Mouse (Mus musculus) forebrain, embryonic 11.5 days (tissue): ENCODE measurements around the gene Ptprq. TPM values are rescaled to one million over a fixed set of nuclear protein-coding genes. Genes with fewer than 3 reads are reported as not detected.

ENCODE experiments used
- microRNA-seq: library from miRNA; unstranded; fragments of <30 nt; microRNA quantifications from one replicate; pipeline ENCODE4, GENCODE M21; 2016; ENCODE audit not compliant: insufficient number of aligned reads
- polyA plus RNA-seq: library from polyadenylated mRNA; unstranded; fragments of >200 nt; fragmentation: Nextera tagmentation; extraction: Ambion mirVana; gene quantifications from 2 replicates; pipeline ENCODE4 v1.2.1, GENCODE M21; 2014

Ptprq gene
- polyA plus RNA-seq, 1 experiment from 2014 or later: not detected

Small RNAs within 50 kb of the gene (microRNA-seq; reads per million reads assigned to microRNA genes)
- gene Gm44403: not detected

Other genes with a start within 250 kb of the Ptprq start
- gene Myf5, start 233.9 kb downstream of the Ptprq start, polyA plus RNA-seq: not detected in 2 replicates
- not detected in 2 replicates for gene Myf6, start 225.3 kb downstream of the Ptprq start, polyA plus RNA-seq
- not detected in 2 replicates for gene Otogl, start 192.1 kb upstream of the Ptprq start, polyA plus RNA-seq